Mouse (Mus musculus) thymus, adult 2 months (tissue): ENCODE data around the gene Itpkb. TPM values are rescaled to one million over a fixed set of nuclear protein-coding genes. Genes with fewer than 3 reads are reported as not detected.

Experiments
- DNase-seq: peaks from one replicate; pipeline ENCODE4 v3.0.0; 2021
- H3K27ac ChIP-seq: fragments of 200-500 bp; 2 replicates; pipeline ENCODE4 v1.5.1; 2012; ENCODE audit warnings: low read length, control low read depth; ENCODE audit not compliant: control insufficient read depth, insufficient read depth
- H3K27me3 ChIP-seq: fragments of 200-500 bp; 2 replicates; pipeline ENCODE4 v1.6.1; 2012; ENCODE audit warnings: mild to moderate bottlenecking, low read length, moderate library complexity, mixed read lengths; ENCODE audit not compliant: control insufficient read depth, insufficient read depth
- H3K36me3 ChIP-seq: fragments of 200-500 bp; 2 replicates; pipeline ENCODE4 v1.6.1; 2012; ENCODE audit warnings: mild to moderate bottlenecking, low read length, moderate library complexity; ENCODE audit not compliant: control insufficient read depth, insufficient read depth
- H3K4me1 ChIP-seq: fragments of 200-500 bp; replicated peaks from 2 replicates; pipeline ENCODE4 v1.6.1; 2012; ENCODE audit warnings: low read length; ENCODE audit not compliant: control insufficient read depth, insufficient read depth
- H3K4me3 ChIP-seq: fragments of 200-500 bp; 2 replicates; pipeline ENCODE4 v1.5.1; 2012; ENCODE audit warnings: mild to moderate bottlenecking, low read length, control low read depth, moderate library complexity; ENCODE audit not compliant: control insufficient read depth, insufficient read depth
- CTCF ChIP-seq: fragments of 200-500 bp; IDR thresholded peaks from 2 replicates; pipeline ENCODE4 v1.5.1; 2012; ENCODE audit warnings: mild to moderate bottlenecking, control low read depth, low read length, moderate library complexity, borderline replicate concordance; ENCODE audit not compliant: control insufficient read depth, poor library complexity, insufficient read depth; ENCODE audit errors: extremely low read depth
- POLR2A ChIP-seq: fragments of 200-500 bp; IDR thresholded peaks from 2 replicates; pipeline ENCODE4 v1.6.1; 2012; ENCODE audit warnings: mild to moderate bottlenecking, low read length, control low read depth, moderate library complexity; ENCODE audit not compliant: control insufficient read depth, poor library complexity, insufficient read depth; ENCODE audit errors: extremely low read depth
- whole genome bisulfite sequencing: fragments of 180-500 bp; shearing (Covaris S2); methylation state at CpG from one replicate; pipeline ENCODE4 v1.1.7; 2018; 5-methylcytosine and 5-hydroxymethylcytosine counted together
- polyA plus RNA-seq: library from polyadenylated mRNA; depleted of rRNA; stranded (reverse); fragments of >200 nt; gene quantifications from 2 replicates; pipeline ENCODE4 v1.2.3, GENCODE M21; 2012

The Itpkb gene
- polyA plus RNA-seq, 1 experiment: 69.0 TPM

GRCm38 (mm10) chr1:180312792-180313311 lies 17.4 kb upstream of the Itpkb start:
- no peak for DNase-seq
- Histone ChIP-seq H3K4me3 (no peak overlapping the region), H3K27ac (no peak overlapping the region), H3K27me3 (no peaks in the 10 kb centered on the region), H3K4me1 (peaks cover 49% of the 10 kb centered on the region), H3K36me3 (no peaks in the 10 kb centered on the region)
- TF ChIP-seq POLR2A (no peak), CTCF (no peak)
- WGBS: 84% methylated on average over 6 of the region's 6 CpGs

GRCm38 (mm10) chr1:180313517-180314440 lies 16.5 kb upstream of the Itpkb start:
- Histone ChIP-seq H3K4me1 (peaks cover 56% of the 10 kb centered on the region), H3K4me3 (peak overlapping the region; percentile 3), H3K27ac (peak overlapping the region; percentile 95), H3K27me3 (no peaks in the 10 kb centered on the region), H3K36me3 (no peaks in the 10 kb centered on the region)
- DNase-seq: peak; percentile 55
- WGBS: 48% methylated on average over 20 of the region's 20 CpGs
- TF ChIP-seq POLR2A (no peak), CTCF (no peak)

DNA sequence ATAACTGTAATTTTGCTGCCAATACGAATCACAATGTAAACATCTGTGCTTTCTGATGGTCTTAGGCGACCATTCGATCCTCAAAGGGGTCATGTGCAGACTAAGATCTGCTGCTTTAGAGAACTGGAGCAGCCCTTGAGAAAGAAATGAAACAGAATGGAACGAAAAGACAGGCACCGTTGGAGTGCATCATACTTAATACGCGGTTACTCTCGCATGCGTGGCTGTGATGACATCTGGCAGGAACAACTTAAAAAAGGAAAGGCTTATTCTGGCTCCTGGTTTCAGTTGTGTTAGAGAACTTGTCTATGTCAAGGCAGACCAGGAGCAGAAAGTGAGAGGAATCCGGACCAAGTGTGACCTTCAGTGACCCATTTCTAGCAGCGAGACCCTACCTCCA lies 15.6 kb upstream of the Itpkb start:
- H3K4me3 ChIP-seq: no peak overlapping the region
- no peaks in the 10 kb centered on the region for H3K27me3 ChIP-seq
- peaks cover 61% of the 10 kb centered on the region for H3K4me1 ChIP-seq
- no peak for TF ChIP-seq CTCF
- no peak for TF ChIP-seq POLR2A
- 36% methylated on average over 11 of the region's 11 CpGs for WGBS
- H3K27ac ChIP-seq: peak overlapping the region; percentile 43
- no peaks in the 10 kb centered on the region for H3K36me3 ChIP-seq
- DNase-seq: no peak

- Histone ChIP-seq H3K36me3 (no peaks in the 10 kb centered on the region), H3K4me1 (peaks cover 61% of the 10 kb centered on the region), H3K27ac (peak overlapping the region; percentile 43; the same call in 1 of the 2 replicates), H3K27me3 (no peaks in the 10 kb centered on the region), H3K4me3 (no peak overlapping the region)
- DNase-seq: no peak
- TF ChIP-seq CTCF (no peak), POLR2A (no peak)
- WGBS: 87% methylated on average over 3 of the region's 3 CpGs
These were observed 15.2 kb upstream of the Itpkb start for GRCm38 (mm10) chr1:180315127-180315526.

DNA sequence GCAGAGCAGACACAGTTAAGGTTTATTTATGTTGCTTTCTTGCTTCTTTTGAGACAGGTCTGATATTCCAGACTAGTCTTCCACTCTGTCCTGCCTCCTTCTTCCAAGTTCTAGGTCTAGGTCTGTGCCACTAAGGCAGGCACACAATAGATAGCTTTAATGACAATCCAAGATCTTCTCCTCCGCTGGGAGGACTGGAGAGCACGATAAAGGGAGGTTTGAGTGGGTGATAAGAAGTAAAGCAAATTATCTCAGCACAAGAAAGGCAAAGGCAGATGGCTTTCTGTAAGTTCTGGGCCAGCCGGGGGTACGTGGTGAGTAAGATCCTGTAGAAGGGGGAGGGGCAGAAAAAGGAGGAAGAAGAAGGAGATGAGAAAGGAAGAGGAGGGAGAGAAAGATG lies 12.8 kb upstream of the Itpkb start:
- no peaks in the 10 kb centered on the region for H3K36me3 ChIP-seq
- H3K4me1 ChIP-seq: peaks cover 46% of the 10 kb centered on the region
- no peak overlapping the region for H3K27ac ChIP-seq
- no peak overlapping the region for H3K4me3 ChIP-seq
- no peak for DNase-seq
- H3K27me3 ChIP-seq: no peaks in the 10 kb centered on the region
- no peak for TF ChIP-seq POLR2A
- WGBS: 60% methylated on average over 4 of the region's 4 CpGs

DNA sequence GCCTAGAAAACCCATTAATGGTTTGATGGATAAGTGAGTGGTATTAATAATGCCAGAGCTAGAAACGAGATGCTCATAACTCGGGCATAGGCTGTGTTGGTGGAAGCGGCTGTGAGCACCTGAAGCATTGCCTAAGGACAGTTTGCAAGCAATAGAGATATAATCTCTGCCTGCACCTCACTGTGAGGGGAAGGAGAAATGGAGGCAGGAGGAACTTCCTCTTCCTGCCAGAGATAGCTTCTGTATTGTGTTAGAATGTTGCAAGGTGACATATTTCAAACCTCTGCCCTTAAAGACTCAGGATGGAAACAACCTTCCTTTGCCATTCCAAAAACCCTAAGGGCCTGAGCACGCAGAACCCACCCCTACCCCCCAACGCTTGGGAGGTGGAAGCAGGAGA lies 11.9 kb upstream of the Itpkb start:
- Histone ChIP-seq H3K4me1 (peaks cover 38% of the 10 kb centered on the region), H3K27ac (peak overlapping the region; percentile 72), H3K27me3 (no peaks in the 10 kb centered on the region), H3K36me3 (no peaks in the 10 kb centered on the region), H3K4me3 (no peak overlapping the region)
- no peak for TF ChIP-seq POLR2A
- TF ChIP-seq CTCF: no peak
- DNase-seq: no peak
- WGBS: 11% methylated on average over 5 of the region's 5 CpGs

GRCm38 (mm10) chr1:180319895-180320294 lies 10.4 kb upstream of the Itpkb start:
- no peak overlapping the region for H3K27ac ChIP-seq
- no peaks in the 10 kb centered on the region for H3K27me3 ChIP-seq
- WGBS: 93% methylated on average over 10 of the region's 10 CpGs
- no peaks in the 10 kb centered on the region for H3K36me3 ChIP-seq
- no peak for DNase-seq
- H3K4me3 ChIP-seq: no peak overlapping the region
- no peak for TF ChIP-seq POLR2A
- no peak for TF ChIP-seq CTCF
- H3K4me1 ChIP-seq: peaks cover 29% of the 10 kb centered on the region
